Mouse (Mus musculus) adrenal gland (tissue): ENCODE data around the gene Fam219b.

Experiments used
- intact Hi-C: fragments of 180-260 bp; cut with DNase I; formaldehyde crosslinking; loops from one replicate; pipeline ENCODE4 v1.15.1; 2025

Fam219b gene

DNA sequence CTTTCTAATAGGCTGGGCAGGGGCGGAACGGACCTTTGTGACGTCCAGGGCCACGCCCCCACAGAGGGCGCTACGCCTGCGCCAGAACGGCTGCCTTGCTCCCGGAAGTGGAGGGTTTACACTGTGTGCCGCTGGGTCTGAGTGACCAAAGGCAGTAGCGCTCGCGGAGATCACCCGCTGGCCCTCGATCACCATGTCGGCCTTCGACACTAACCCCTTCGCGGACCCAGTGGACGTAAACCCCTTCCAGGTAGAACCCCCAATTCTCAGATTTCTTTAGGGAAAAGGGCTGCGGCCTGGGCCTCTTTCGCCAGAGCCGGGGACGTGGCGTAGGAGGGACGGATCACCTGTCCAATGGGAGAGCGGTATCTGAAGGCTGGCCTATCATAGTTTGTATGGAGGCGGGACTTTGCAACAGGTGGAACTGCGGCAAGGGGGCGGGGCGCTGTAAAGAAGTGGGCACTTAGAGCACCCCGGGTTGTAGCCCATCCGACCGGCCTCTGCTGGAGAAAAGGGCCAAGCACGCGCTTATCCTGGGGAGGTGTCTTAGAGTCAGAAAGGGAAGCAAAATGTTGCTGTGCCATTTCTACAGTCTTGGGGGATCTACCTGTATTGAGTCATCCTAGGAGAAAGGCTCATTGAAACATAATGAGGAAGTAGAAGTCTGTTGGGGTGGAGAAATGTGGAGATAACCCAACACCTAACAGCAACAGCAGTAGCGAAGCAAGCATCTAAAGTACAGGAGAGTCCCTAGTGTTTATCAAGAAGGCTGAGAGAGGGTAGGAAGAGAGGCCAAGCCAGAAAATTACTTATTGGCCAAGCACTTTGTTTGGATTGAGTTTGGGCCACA lies 23.8 kb downstream of the Fam219b start, which contains the start of gene Scamp2:
TSS of gene Scamp2 (plus strand) at position 83 of the 850 bp plus-strand sequence.
- intact Hi-C loops: no loop called here

DNA sequence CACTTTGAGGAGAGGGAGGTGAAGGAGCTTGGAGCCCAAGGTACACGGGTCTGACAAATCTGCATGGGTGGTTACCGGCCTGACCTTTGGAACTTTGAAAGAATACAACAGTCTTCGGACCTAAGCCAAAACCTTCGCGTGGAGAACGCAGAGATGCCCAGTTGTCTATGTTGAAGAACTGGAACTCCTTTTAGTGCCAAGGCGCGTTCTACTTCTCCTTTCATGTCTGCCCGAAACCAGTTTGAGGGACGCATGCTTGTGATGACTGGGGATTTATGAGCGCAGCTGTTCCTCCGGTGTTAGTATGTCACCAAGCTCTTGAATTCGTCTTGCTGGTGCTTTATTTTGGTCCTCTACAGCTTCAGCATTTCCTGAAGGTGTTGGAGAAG lies 24.4 kb downstream of the Fam219b start:
- intact Hi-C loops: no loop called here

DNA sequence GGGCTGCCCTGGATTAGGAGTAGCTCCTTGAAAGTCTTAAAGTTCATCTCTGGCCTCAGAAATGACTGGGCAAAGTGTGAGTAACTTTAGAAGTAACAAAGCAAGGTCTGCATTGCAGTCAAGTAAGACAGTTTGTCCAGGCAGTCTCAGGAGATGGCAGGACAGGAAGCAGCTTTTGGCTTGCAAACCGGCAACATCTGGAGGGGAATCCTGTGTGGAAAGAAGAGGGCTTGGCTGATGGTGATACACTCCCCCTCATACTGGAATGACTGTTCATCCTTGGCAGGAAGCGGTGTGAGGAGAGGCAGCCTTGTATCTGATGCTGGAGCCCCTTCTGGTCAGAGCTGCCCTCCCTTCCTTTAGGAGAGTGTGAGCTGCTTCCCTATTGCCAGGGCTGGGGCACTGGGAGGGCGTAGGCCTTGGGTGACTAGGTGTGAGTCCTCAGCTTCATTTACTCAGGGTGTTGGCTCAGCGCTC lies 25.6 kb downstream of the Fam219b start:
- intact Hi-C loops: no loop called here

DNA sequence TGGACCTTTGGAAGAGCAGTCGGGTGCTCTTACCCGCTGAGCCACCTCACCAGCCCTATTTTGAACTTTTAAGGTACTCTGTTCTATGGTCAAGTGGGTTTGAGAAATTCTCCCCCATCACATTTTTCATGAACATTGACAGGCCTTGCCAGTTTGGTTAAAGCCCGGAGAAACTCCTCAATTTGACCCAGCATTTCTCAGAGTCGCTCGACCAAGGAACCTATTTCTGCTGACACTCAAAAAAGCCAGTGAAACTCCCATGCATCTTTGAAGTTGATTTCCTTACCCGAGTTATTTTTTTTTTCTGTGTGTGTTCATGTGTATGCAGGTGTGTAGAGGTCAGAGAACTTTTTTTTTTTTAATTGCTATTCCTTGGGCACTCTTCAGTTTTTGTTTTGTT lies 27.3 kb downstream of the Fam219b start:
- intact Hi-C loops: no loop called here

DNA sequence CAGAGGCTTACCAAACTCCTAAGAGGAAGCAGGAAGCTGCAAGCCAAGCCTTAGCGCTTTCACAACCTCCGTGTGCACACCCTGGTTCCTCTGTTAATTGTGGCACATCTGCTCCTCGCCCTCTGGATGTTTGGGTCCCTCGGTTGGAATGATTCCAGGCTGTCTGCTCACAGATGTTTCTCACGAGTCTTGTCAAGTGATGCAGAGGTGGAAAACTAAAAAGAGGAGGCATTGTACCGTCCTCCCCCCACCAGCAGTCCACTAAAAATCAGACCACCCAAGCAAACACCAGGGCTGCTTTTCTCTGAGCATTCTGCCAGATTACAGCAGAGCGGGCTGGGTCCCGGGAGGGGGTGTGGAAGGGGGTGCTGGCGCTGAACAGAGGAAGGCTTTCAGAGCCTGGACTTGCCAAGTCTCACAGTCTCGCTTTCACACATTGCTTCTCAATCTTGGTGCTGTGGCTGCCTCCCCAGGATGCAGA lies 28.5 kb downstream of the Fam219b start:
- intact Hi-C loops: no loop called here

DNA sequence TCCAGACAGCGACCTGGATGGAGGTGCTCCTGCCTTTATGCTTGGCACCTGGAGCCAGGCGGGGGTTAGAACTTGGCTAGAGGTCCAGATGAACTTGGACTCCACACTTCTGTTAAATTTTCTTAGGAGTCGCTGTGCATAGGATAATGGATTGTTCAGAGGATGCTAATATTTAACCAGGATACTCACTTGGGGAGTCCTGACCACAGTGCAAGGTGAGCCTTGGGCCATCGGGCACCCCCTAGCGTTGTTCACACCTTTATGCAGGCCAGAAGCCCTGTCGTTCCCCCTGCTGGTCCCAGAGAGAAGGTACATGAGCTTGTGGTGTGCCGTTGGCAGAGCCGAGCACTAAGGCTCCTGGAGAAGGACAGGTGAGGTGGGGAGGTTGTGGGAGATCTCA lies 29.5 kb downstream of the Fam219b start:
- intact Hi-C loops: no loop called here

DNA sequence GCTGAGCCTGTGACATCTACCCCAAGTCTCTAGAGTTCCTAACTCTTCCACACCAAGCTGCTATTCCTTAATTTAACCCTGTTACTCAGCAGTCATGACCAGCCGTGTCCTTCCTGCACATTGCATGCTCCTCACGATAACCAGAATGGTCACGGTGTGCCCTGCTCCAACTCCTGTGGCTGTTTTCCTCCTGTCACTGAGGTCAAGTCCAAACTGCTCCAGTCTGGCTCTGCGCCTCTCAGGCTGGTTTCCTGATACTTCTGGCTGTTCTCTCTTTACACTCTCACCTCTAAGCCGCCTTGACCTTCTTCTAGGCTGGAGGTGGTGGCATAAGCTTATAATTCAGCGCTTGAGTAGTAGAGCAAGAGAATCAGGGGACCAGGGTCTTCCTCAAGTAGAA lies 31.2 kb downstream of the Fam219b start:
- intact Hi-C loops: no loop called here

DNA sequence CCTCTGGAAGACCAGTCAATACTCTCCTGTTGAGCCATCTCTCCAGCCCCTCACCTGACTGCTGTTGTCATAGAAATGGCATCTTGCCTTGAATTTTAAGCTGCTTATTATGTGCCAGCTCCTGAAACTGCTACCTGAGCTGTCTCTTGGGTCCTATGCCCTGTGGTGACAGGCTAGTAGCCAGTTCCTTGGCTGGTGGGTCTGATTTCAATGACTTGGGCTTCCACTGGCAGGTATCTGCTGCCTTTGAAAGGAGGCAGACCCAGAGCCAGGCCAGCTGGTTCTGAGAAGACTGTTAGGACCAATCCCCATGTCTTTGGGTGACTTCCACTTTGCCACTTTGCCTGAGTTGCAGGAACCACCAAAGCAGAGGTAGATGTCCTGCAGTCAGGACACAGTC lies 37.1 kb downstream of the Fam219b start:
- intact Hi-C loops: no loop called here

DNA sequence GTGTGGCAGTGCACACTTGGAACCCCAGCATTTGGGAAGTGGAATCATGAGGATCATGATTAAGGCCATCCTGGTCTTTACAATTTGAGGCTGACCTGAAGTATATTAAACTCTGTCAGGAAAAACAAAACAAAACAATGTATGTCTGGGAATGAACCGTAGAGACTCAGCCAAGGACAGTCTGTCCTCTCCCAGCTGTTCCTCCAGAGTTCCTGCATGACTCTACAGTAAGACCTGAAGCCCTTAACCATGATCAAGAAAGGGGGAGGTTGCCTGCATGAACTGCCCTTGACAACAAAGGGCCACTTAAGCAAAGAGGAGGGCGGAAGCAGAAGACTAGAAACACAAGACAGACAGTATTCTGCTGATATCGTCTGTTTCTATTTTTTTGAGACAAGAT lies 38.2 kb downstream of the Fam219b start:
- intact Hi-C loops: no loop called here

DNA sequence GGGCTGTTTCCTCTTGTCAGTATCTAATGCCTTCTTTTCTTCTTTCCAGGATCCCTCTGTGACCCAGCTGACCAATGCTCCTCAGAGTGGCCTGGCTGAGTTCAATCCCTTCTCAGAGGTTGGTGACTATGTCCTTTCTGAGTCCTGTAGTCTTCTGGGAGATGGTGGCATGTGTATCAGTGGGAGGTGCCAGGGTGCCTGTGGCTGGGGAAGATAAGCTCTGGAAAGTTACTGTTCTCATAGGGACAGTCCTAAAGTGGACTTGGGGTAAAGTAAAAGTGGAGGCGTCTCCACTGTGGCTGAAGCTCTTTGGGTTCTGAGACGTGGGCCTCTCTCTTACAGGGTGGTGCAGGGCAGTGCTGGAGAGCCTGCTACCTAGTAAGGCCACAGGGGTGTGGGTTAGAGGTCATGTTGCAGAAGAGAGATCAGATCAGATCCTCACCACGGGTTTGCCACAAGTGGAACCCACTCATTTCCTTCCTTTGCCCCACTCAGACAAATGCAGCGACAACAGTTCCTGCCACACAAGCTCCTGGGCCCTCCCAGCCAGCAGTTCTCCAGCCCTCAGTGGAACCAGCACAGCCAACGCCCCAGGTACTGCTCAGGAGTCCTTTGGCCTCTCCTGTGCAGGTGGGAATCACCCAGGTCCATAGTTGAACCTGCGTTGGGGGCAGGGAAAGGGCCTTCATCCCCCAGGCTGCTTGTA lies 40.0 kb downstream of the Fam219b start:
- intact Hi-C loops: no loop called here

DNA sequence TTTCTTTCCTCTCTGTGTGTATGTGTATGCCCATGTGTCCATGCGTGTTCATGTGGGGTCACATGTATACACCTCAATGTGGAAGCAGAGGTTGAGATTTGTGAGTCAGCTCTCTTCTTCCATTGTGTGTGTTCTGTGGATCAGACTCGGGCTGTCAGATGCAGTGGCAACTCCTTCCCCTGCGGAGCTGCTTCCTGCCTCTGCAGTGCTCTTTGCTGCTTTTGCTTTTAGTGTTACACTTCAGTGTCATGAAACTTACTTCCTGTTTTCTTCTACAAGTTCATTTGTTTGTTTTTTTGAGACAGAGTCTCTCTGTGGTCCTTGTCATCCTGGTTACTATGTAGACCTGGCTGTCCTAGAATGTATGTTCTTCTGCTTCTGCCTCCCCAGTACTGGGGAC lies 47.7 kb downstream of the Fam219b start:
- intact Hi-C loops: loop anchor here (5.0 kb wide), 1 partner anchor 43 kb away; no protein-coding TSS in a partner anchor

DNA sequence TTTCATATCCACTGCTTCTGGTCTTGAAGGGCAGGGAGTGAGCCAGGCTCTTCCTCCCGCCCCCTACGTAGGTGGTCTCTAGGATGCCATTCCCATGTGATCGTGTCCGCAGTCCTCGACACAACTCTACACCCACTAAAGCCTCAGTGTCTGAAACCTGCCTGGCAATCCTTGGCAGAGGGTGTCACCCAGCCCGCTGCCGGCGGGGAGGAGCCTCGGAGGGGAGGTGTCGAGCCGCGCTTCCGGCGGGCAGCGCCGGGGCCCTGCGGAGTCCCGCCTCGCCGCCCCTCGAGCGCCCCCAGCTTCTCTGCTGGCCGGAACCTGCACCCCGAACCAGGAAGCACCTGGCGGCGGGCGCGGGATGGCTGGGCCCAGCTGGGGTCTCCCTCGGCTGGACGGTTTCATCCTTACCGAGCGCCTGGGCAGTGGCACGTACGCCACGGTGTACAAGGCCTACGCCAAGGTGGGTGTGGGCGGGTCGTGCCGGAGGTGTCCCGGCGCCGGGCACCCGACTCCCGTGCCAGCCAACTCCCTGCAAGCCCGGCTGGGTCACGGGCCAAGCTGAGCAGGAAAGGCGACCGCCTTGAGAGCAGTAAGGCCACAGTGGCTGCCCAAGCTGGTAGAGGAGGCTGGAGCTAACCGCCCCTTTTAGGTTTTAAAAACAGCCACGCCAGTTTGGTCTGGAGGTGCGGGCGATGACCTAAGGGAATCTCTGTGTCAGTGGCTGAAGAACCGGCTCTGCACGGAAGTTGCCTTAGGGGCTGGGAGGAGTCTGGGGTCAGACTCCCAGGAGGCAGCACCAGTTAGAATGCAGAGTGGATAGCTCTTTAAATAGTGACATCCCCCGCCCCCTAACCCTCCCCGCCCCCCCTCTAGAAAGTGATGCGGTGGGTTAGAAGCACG lies 52.1 kb downstream of the Fam219b start, which contains the start of gene Ulk3:
TSS of gene Ulk3 (plus strand) at position 229 of the 903 bp plus-strand sequence.
- intact Hi-C loops: loop anchor here (5.0 kb wide), 2 partner anchors 37 to 47 kb away; partner anchors contain the start of gene Mpi

DNA sequence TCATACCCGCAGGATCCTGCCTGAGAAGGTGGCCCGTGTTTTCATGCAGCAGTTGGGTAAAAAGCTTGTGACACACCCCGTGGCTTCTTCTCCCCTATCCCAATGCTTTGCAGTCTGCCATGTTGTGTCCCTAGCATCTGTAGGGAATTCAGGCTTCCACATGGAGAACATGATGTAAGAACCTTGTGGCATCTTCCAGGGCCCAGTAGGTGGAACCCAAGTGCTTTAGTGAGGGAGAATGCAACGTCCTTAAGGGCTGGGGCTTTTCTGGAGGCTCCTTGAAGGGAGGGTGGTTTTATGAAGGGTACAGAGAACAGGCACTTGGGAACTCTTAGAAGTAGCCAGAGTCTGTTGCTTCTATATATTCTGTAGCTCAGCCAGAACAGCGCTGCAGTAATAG lies 53.4 kb downstream of the Fam219b start:
- intact Hi-C loops: loop anchor here (5.0 kb wide), 1 partner anchor 38 kb away; the partner anchor contains the start of gene Mpi
